In the genomic region with DNA sequence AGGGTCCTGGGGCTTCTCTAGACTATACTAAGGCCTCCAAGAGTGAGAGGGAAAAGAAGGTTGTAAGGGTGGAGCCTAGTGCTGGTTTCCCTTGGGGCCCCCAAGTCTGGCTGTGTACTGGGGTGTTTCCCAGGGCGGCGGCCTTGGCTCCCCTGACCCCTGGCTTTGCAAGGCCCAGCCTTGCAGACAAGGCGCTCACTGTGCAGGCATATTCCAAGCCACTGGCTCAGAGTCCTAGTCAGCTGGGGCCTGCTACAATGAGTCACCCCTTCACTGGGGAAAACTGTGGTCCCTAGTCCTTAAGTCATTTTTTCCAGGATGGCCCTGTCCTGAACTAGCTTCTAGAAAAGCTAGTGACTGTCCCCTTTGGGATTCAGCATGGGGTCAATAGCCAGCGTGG, we compare ENCODE assay signal across 15 mouse cellular contexts. TPM values are rescaled to one million over a fixed set of nuclear protein-coding genes. Genes with fewer than 3 reads are reported as not detected.
DNase-seq lines count a peak whose midpoint lies in the region; ATAC-seq and TF ChIP-seq lines count a peak whose summit lies in the region.
"Had no signal": no experiment of that assay in that cellular context is flagged by ENCODE, and none has a peak within 500 bp of the region (broad histone marks: within the 10 kb centered on the region; RNA-seq: fewer than 3 reads in every experiment).

No protein-coding gene starts in this region.

- no peak overlapping the region for H3K9ac ChIP-seq in heart, adult 2 months (ENCODE audit: low read depth, low read length)
- H3K9ac ChIP-seq in heart, postnatal 0 days (replicated peaks; ENCODE audit: low read depth, low read length) = no peak overlapping the region
- H3K9ac ChIP-seq in liver, embryonic 14.5 days (replicated peaks) = no peak overlapping the region
- H3K9ac ChIP-seq: forebrain, postnatal 0 days; hindbrain, embryonic 14.5 days had no signal

- H3K27me3 ChIP-seq in heart, adult 2 months (ENCODE audit: control insufficient read depth, insufficient read depth, low read length) = no peaks in the 10 kb centered on the region
- H3K27me3 ChIP-seq in heart, embryonic 10.5 days (ENCODE audit: insufficient read depth, poor library complexity, severe bottlenecking) = no peaks in the 10 kb centered on the region
- H3K27me3 ChIP-seq in heart, postnatal 0 days (ENCODE audit: control insufficient read depth, insufficient read depth, low read length) = no peaks in the 10 kb centered on the region
- no peaks in the 10 kb centered on the region for H3K27me3 ChIP-seq in liver, embryonic 14.5 days (ENCODE audit: control insufficient read depth, insufficient read depth, low read length)
- H3K27me3 ChIP-seq: megakaryocyte, embryonic 14.5 days had no signal

- no peaks in the 10 kb centered on the region for H3K79me2 ChIP-seq in heart, adult 2 months (replicated peaks; ENCODE audit: control insufficient read depth, insufficient read depth, low read length)

- 67% methylated on average over 4 of the region's 4 CpGs for WGBS in heart, adult 2 months
- 83% methylated on average over 4 of the region's 4 CpGs for WGBS in heart, embryonic 10.5 days
- 87% methylated on average over 4 of the region's 4 CpGs for WGBS in heart, postnatal 0 days
- WGBS in liver, embryonic 14.5 days (ENCODE audit: insufficient replicate concordance) = 50% methylated on average over 4 of the region's 4 CpGs

- H3K27ac ChIP-seq in heart, adult 2 months = no peak overlapping the region; the same call in 1 of the 2 replicates
- H3K27ac ChIP-seq in heart, embryonic 10.5 days = no peak overlapping the region
- no peak overlapping the region for H3K27ac ChIP-seq in heart, postnatal 0 days (ENCODE audit: low read depth)
- no peak overlapping the region for H3K27ac ChIP-seq in liver, embryonic 14.5 days
- H3K27ac ChIP-seq: hindbrain, embryonic 14.5 days had no signal

- no peak overlapping the region for H3K4me2 ChIP-seq in heart, postnatal 0 days (ENCODE audit: low read depth, low read length)
- H3K4me2 ChIP-seq in liver, embryonic 14.5 days (ENCODE audit: low read depth) = no peak overlapping the region
- H3K4me2 ChIP-seq: hindbrain, embryonic 14.5 days had no signal

- TF ChIP-seq CTCF in heart, adult 2 months (IDR thresholded peaks at IDR 0.05) = no peak
- no peak for TF ChIP-seq CTCF in heart, postnatal 0 days (IDR thresholded peaks at IDR 0.05; ENCODE audit: low read depth)
- TF ChIP-seq CTCF in liver, embryonic 14.5 days (IDR thresholded peaks at IDR 0.05; ENCODE audit: low read depth) = no peak

- TF ChIP-seq POLR2A in heart, adult 2 months (IDR thresholded peaks at IDR 0.05; ENCODE audit: insufficient read depth, low read depth, low read length) = no peak

- H3K4me1 ChIP-seq in heart, adult 2 months (ENCODE audit: control insufficient read depth, insufficient read depth, low read length) = peaks cover 3% of the 10 kb centered on the region
- H3K4me1 ChIP-seq in heart, embryonic 10.5 days = 0 out of 2 replicates have a peak, but pooled peaks cover 3% of the 10 kb centered on the region
- no peaks in the 10 kb centered on the region for H3K4me1 ChIP-seq in heart, postnatal 0 days (ENCODE audit: control insufficient read depth, insufficient read depth)
- peaks cover 14 to 18% of the 10 kb centered on the region in 2 experiments for H3K4me1 ChIP-seq in liver, embryonic 14.5 days (replicated peaks; ENCODE audit: control insufficient read depth in 2 of 2, insufficient read depth in 2 of 2, low read length in 1 of 2)

- intact Hi-C loops in heart, adult 2 months (cut with DNase I) = no loop called here

- peak; percentile 49 to 64 for DNase-seq in heart, adult 2 months
- DNase-seq in heart, embryonic 10.5 days (ENCODE audit: low spot score) = no peak
- DNase-seq in adipocyte (ENCODE audit: low spot score) = peak; percentile 30
- DNase-seq in heart, postnatal 0 days (ENCODE audit: low spot score) = no peak
- DNase-seq in liver, embryonic 14.5 days (ENCODE audit: low read depth in 3 of 3, low spot score in 3 of 3) = no peak
- DNase-seq in spleen, postnatal 10 days (ENCODE audit: low spot score in 2 of 2) = no peak
- DNase-seq in thymus, postnatal 25 days = no peak
- DNase-seq in kidney, postnatal 25 days = no peak
- DNase-seq: cerebellum, adult 11-12 months; forebrain, postnatal 0 days; lung, adult 2 months; spleen, adult 18-20 months had no signal

- no peak for TF ChIP-seq EP300 in heart, adult 2 months (IDR thresholded peaks at IDR 0.05; ENCODE audit: insufficient read depth, low read depth, low read length)
- TF ChIP-seq EP300 in heart, postnatal 0 days (IDR thresholded peaks at IDR 0.05; ENCODE audit: low read depth) = no peak
- TF ChIP-seq EP300 in liver, embryonic 14.5 days (IDR thresholded peaks at IDR 0.05; ENCODE audit: low read depth) = no peak

- H3K36me3 ChIP-seq in heart, adult 2 months (ENCODE audit: control insufficient read depth, insufficient read depth, low read length) = no peaks in the 10 kb centered on the region
- H3K36me3 ChIP-seq in heart, embryonic 10.5 days = no peaks in the 10 kb centered on the region
- no peaks in the 10 kb centered on the region for H3K36me3 ChIP-seq in heart, postnatal 0 days (replicated peaks; ENCODE audit: control insufficient read depth, insufficient read depth, low read length)
- H3K36me3 ChIP-seq in liver, embryonic 14.5 days (replicated peaks; ENCODE audit: control insufficient read depth, insufficient read depth, low read depth) = no peaks in the 10 kb centered on the region

- ATAC-seq in heart, postnatal 0 days (ENCODE audit: insufficient read depth, low read depth) = 0 out of 2 replicates have a peak, but pooled peaks have one; percentile 30
- peak; percentile 62; the same call in 1 of the 2 replicates for ATAC-seq in liver, embryonic 14.5 days (ENCODE audit: insufficient read depth)
- ATAC-seq: CD4-positive, CD25-positive, alpha-beta regulatory T cell, adult 4 months; forebrain, postnatal 0 days had no signal

- no peaks in the 10 kb centered on the region for H3K9me3 ChIP-seq in heart, embryonic 10.5 days
- no peaks in the 10 kb centered on the region for H3K9me3 ChIP-seq in heart, postnatal 0 days (replicated peaks; ENCODE audit: control insufficient read depth, low read length)
- H3K9me3 ChIP-seq in liver, embryonic 14.5 days (ENCODE audit: control insufficient read depth, low read length) = no peaks in the 10 kb centered on the region

- H3K4me3 ChIP-seq in heart, adult 2 months = no peak overlapping the region
- H3K4me3 ChIP-seq in heart, embryonic 10.5 days = no peak overlapping the region
- no peak overlapping the region for H3K4me3 ChIP-seq in heart, postnatal 0 days (ENCODE audit: low read depth, low read length)
- H3K4me3 ChIP-seq in liver, embryonic 14.5 days (ENCODE audit: insufficient read depth in 1 of 2, low read depth in 2 of 2, low read length in 2 of 2) = no peak overlapping the region
- H3K4me3 ChIP-seq: megakaryocyte, embryonic 14.5 days had no signal

RNA-seq across cellular contexts. Expression of a gene that starts 17.3 kb away (rescaled TPM):
- 10 to 100 TPM; 31.1 to 64.6 TPM for total RNA-seq in heart, adult 2 months (2021)
- 21.2 and 27.9 TPM in 2 replicates for polyA plus RNA-seq in heart, adult 2 months (2012; rRNA removed)
- polyA plus RNA-seq in heart, embryonic 10.5 days (2016; fragmentation: Nextera tagmentation; extraction: Ambion mirVana) = 7.8 and 10.8 TPM in 2 replicates
- total RNA-seq in heart, postnatal 0 days (2014; rRNA removed; ENCODE audit: low replicate concordance) = 11.8 and 17.0 TPM in 2 replicates
- polyA plus RNA-seq in heart, postnatal 0 days (2015; fragmentation: Nextera tagmentation; extraction: Ambion mirVana) = 19.5 and 19.7 TPM in 2 replicates
- 2.1 and 2.3 TPM in 2 replicates for polyA plus RNA-seq in liver, embryonic 14.5 days (2012; rRNA removed)
- polyA plus RNA-seq in liver, embryonic 14.5 days (2014; fragmentation: Nextera tagmentation; extraction: Ambion mirVana) = 5.2 and 5.3 TPM in 2 replicates

Comparison
In these comparisons a context has a peak if more than half of its experiments do, and no peak if none do; other contexts are left out.
1. DNase-seq: peak in heart, adult 2 months (2 of 2) and adipocyte (single experiment); none in heart, embryonic 10.5 days (single experiment), heart, postnatal 0 days (single experiment), liver, embryonic 14.5 days (0 of 3), spleen, postnatal 10 days (0 of 2), thymus, postnatal 25 days (single experiment) and kidney, postnatal 25 days (0 of 2).